Mouse (Mus musculus): ENCODE data around the gene Rab11fip5. TPM values are rescaled to one million over a fixed set of nuclear protein-coding genes. Genes with fewer than 3 reads are reported as not detected.

Gene Rab11fip5
- polyA plus RNA-seq (2014; fragmentation: Illumina TruSeq; extraction: RNeasy Lipid Tissue Mini Kit (QIAGEN cat#74804); ENCODE audit: low read depth, low replicate concordance): 1.1 TPM

GRCm38 (mm10) chr6:85373951-85374733 is at the start of gene Rab11fip5:
Gene Rab11fip5 (minus strand): TSS chr6:85374634.

GRCm38 (mm10) chr6:85423836-85424379 is 49.5 kb upstream of the Rab11fip5 start, which contains the start of gene Noto:
Gene Noto (plus strand): TSS chr6:85423886.

GRCm38 (mm10) chr6:85333000-85333669 is 41.3 kb downstream of the Rab11fip5 start, which contains the start of gene Sfxn5:
Gene Sfxn5 (minus strand): TSS chr6:85333422.

Other genes starting within 250 kb of the Rab11fip5 start
- 1.1 TPM for gene Spr, start 236.9 kb downstream of the Rab11fip5 start, polyA plus RNA-seq (2014; fragmentation: Illumina TruSeq; extraction: RNeasy Lipid Tissue Mini Kit (QIAGEN cat#74804); ENCODE audit: low read depth, low replicate concordance)
- gene Emx1, start 187.2 kb downstream of the Rab11fip5 start, polyA plus RNA-seq (2014; fragmentation: Illumina TruSeq; extraction: RNeasy Lipid Tissue Mini Kit (QIAGEN cat#74804); ENCODE audit: low read depth, low replicate concordance): not detected
- gene Sfxn5, start 41.2 kb downstream of the Rab11fip5 start, polyA plus RNA-seq (2014; fragmentation: Illumina TruSeq; extraction: RNeasy Lipid Tissue Mini Kit (QIAGEN cat#74804); ENCODE audit: low read depth, low replicate concordance): 5.4 TPM
- gene Noto, start 49.3 kb upstream of the Rab11fip5 start, polyA plus RNA-seq (2014; fragmentation: Illumina TruSeq; extraction: RNeasy Lipid Tissue Mini Kit (QIAGEN cat#74804); ENCODE audit: low read depth, low replicate concordance): not detected
- gene Smyd5, start 57.4 kb upstream of the Rab11fip5 start, polyA plus RNA-seq (2014; fragmentation: Illumina TruSeq; extraction: RNeasy Lipid Tissue Mini Kit (QIAGEN cat#74804); ENCODE audit: low read depth, low replicate concordance): 2.1 TPM
- 99.8 TPM for gene Cct7, start 76.9 kb upstream of the Rab11fip5 start, polyA plus RNA-seq (2014; fragmentation: Illumina TruSeq; extraction: RNeasy Lipid Tissue Mini Kit (QIAGEN cat#74804); ENCODE audit: low read depth, low replicate concordance)
- gene Pradc1, start 77.3 kb upstream of the Rab11fip5 start, polyA plus RNA-seq (2014; fragmentation: Illumina TruSeq; extraction: RNeasy Lipid Tissue Mini Kit (QIAGEN cat#74804); ENCODE audit: low read depth, low replicate concordance): 4.5 TPM
- gene Fbxo41, start 128.4 kb upstream of the Rab11fip5 start, polyA plus RNA-seq (2014; fragmentation: Illumina TruSeq; extraction: RNeasy Lipid Tissue Mini Kit (QIAGEN cat#74804); ENCODE audit: low read depth, low replicate concordance): not detected
- not detected for gene Egr4, start 139.0 kb upstream of the Rab11fip5 start, polyA plus RNA-seq (2014; fragmentation: Illumina TruSeq; extraction: RNeasy Lipid Tissue Mini Kit (QIAGEN cat#74804); ENCODE audit: low read depth, low replicate concordance)
- 7.3 TPM for gene Alms1, start 212.9 kb upstream of the Rab11fip5 start, polyA plus RNA-seq (2014; fragmentation: Illumina TruSeq; extraction: RNeasy Lipid Tissue Mini Kit (QIAGEN cat#74804); ENCODE audit: low read depth, low replicate concordance)